Mouse (Mus musculus) erythroblast, embryonic 14.5 days (primary cell): ENCODE data around the gene Col23a1.

Experiments used
- GATA1 ChIP-seq: IDR thresholded peaks from 2 replicates; pipeline ENCODE4 v1.6.1; 2012; ENCODE audit warnings: low read length, inconsistent platforms, mixed read lengths
- TAL1 ChIP-seq: IDR thresholded peaks from 3 replicates; pipeline ENCODE4 v1.6.1; 2012; ENCODE audit warnings: low read length, inconsistent platforms, mixed read lengths

DNA sequence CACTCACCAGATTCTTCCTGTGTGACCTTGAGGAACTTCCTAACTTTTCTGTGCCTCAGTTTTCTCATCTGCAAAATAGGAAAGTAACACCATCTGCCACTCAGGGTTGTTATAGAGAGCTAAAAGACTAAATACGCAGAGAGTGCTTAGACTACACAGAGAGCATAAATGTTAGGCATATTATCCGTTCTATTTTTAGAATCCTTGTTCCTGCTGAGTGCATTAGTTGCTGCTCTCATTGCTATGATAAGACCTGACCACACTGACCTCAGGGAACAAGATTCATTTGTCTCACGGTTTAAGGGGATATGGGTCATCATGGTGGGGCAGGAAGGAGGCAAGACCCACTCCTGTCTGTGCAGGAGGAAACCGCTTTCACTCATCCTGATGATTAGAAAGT is 80.6 kb downstream of the Col23a1 start:
- TF ChIP-seq GATA1 (no peak), TAL1 (no peak)
